Mouse (Mus musculus) stomach, embryonic 15.5 days (tissue): ENCODE data around the gene Tiam2. TPM values are rescaled to one million over a fixed set of nuclear protein-coding genes. Genes with fewer than 3 reads are reported as not detected.

Source experiments
- ATAC-seq: fragments of 200-750 bp; cut with Nextera tagmentation; 2 replicates; pipeline ENCODE4 v1.8.0; 2017; ENCODE audit warnings: low read depth, moderate number of reproducible peaks, moderate TSS enrichment; ENCODE audit not compliant: insufficient read depth, low FRiP score
- H3K27ac ChIP-seq: fragments of 300-500 bp; sonication (generic); 2 replicates; pipeline ENCODE4 v1.5.1; 2015; ENCODE audit warnings: mild to moderate bottlenecking, inconsistent platforms
- H3K27me3 ChIP-seq: fragments of 300-500 bp; sonication (generic); replicated peaks from 2 replicates; pipeline ENCODE4 v1.6.1; 2015; ENCODE audit warnings: inconsistent platforms
- H3K36me3 ChIP-seq: fragments of 300-500 bp; sonication (generic); 2 replicates; pipeline ENCODE4 v1.6.1; 2015; ENCODE audit warnings: inconsistent platforms
- H3K4me1 ChIP-seq: fragments of 300-500 bp; sonication (generic); 2 replicates; pipeline ENCODE4 v1.6.1; 2015; ENCODE audit warnings: inconsistent platforms
- H3K4me2 ChIP-seq: fragments of 300-500 bp; sonication (generic); 2 replicates; pipeline ENCODE4 v1.6.1; 2015; ENCODE audit warnings: mild to moderate bottlenecking, inconsistent platforms
- H3K4me3 ChIP-seq: fragments of 300-500 bp; sonication (generic); replicated peaks from 2 replicates; pipeline ENCODE4 v1.5.1; 2015; ENCODE audit warnings: inconsistent platforms
- H3K9ac ChIP-seq: fragments of 300-500 bp; sonication (generic); 2 replicates; pipeline ENCODE4 v1.6.1; 2015; ENCODE audit warnings: inconsistent platforms
- H3K9me3 ChIP-seq: fragments of 300-500 bp; sonication (generic); 2 replicates; pipeline ENCODE4 v1.6.1; 2016; ENCODE audit warnings: inconsistent platforms
- WGBS: fragments of 180-500 bp; shearing (Covaris S2); methylation state at CpG from one replicate; pipeline ENCODE4 v1.1.7; 2015; 5-methylcytosine and 5-hydroxymethylcytosine counted together
- polyA plus RNA-seq: library from polyadenylated mRNA; unstranded; fragments of >200 nt; fragmentation: Nextera tagmentation; extraction: Ambion mirVana; gene quantifications from 2 replicates; pipeline ENCODE4 v1.2.1, GENCODE M21; 2015

Gene Tiam2
- polyA plus RNA-seq, 1 experiment from 2014 or later = 4.0 TPM

GRCm38 (mm10) chr17:3366741-3367140 is 40.4 kb downstream of the Tiam2 start:
- no peaks in the 10 kb centered on the region for H3K36me3 ChIP-seq
- no peak overlapping the region for H3K4me3 ChIP-seq
- no peak for ATAC-seq
- no peak overlapping the region for H3K4me2 ChIP-seq
- H3K9me3 ChIP-seq = no peaks in the 10 kb centered on the region
- H3K27ac ChIP-seq = no peak overlapping the region
- H3K4me1 ChIP-seq = peaks cover 3% of the 10 kb centered on the region; the same call in 1 of the 2 replicates
- no peaks in the 10 kb centered on the region for H3K27me3 ChIP-seq
- 81% methylated on average over 3 of the region's 3 CpGs for WGBS
- H3K9ac ChIP-seq = no peak overlapping the region

GRCm38 (mm10) chr17:3368386-3368785 is 42.0 kb downstream of the Tiam2 start:
- no peak overlapping the region for H3K4me3 ChIP-seq
- H3K27me3 ChIP-seq = no peaks in the 10 kb centered on the region
- no peaks in the 10 kb centered on the region for H3K9me3 ChIP-seq
- peaks cover 3% of the 10 kb centered on the region; the same call in 1 of the 2 replicates for H3K4me1 ChIP-seq
- ATAC-seq = no peak
- H3K36me3 ChIP-seq = no peaks in the 10 kb centered on the region
- H3K9ac ChIP-seq = no peak overlapping the region
- 33% methylated on average over 1 of the region's 1 CpGs for WGBS
- no peak overlapping the region for H3K4me2 ChIP-seq
- no peak overlapping the region for H3K27ac ChIP-seq

- Histone ChIP-seq H3K27ac (peak overlapping the region; percentile 23), H3K9ac (no peak overlapping the region), H3K27me3 (no peaks in the 10 kb centered on the region), H3K4me1 (peaks cover 3% of the 10 kb centered on the region; the same call in 1 of the 2 replicates), H3K4me2 (0 out of 2 replicates have a peak overlapping the region, but pooled peaks have one; percentile 0), H3K9me3 (no peaks in the 10 kb centered on the region), H3K4me3 (no peak overlapping the region), H3K36me3 (no peaks in the 10 kb centered on the region)
- no peak for ATAC-seq
- WGBS = 31% methylated on average over 4 of the region's 4 CpGs
These were observed 43.3 kb downstream of the Tiam2 start for GRCm38 (mm10) chr17:3369631-3370030.

- Histone ChIP-seq H3K9me3 (no peaks in the 10 kb centered on the region), H3K4me1 (no peaks in the 10 kb centered on the region), H3K4me3 (no peak overlapping the region), H3K27me3 (no peaks in the 10 kb centered on the region), H3K27ac (no peak overlapping the region), H3K9ac (no peak overlapping the region), H3K36me3 (no peaks in the 10 kb centered on the region), H3K4me2 (no peak overlapping the region)
- 24% methylated on average over 2 of the region's 2 CpGs for WGBS
- ATAC-seq = no peak
These were observed 52.2 kb downstream of the Tiam2 start for GRCm38 (mm10) chr17:3378606-3379005.

- Histone ChIP-seq H3K4me2 (no peak overlapping the region), H3K9ac (no peak overlapping the region), H3K4me1 (no peaks in the 10 kb centered on the region), H3K36me3 (no peaks in the 10 kb centered on the region), H3K9me3 (no peaks in the 10 kb centered on the region), H3K4me3 (no peak overlapping the region), H3K27ac (no peak overlapping the region), H3K27me3 (no peaks in the 10 kb centered on the region)
- no peak for ATAC-seq
- WGBS = 32% methylated on average over 11 of the region's 13 CpGs
These were observed 53.6 kb downstream of the Tiam2 start for GRCm38 (mm10) chr17:3379753-3380588.

GRCm38 (mm10) chr17:3385391-3385790 is 59.0 kb downstream of the Tiam2 start:
- no peak overlapping the region for H3K9ac ChIP-seq
- WGBS = 50% methylated on average over 1 of the region's 1 CpGs
- no peak overlapping the region for H3K4me3 ChIP-seq
- no peak for ATAC-seq
- no peaks in the 10 kb centered on the region for H3K36me3 ChIP-seq
- H3K27me3 ChIP-seq = no peaks in the 10 kb centered on the region
- H3K4me1 ChIP-seq = no peaks in the 10 kb centered on the region
- H3K9me3 ChIP-seq = no peaks in the 10 kb centered on the region
- H3K4me2 ChIP-seq = no peak overlapping the region
- no peak overlapping the region for H3K27ac ChIP-seq

GRCm38 (mm10) chr17:3387819-3388218 is 61.4 kb downstream of the Tiam2 start:
- Histone ChIP-seq H3K4me2 (no peak overlapping the region), H3K9ac (no peak overlapping the region), H3K27me3 (no peaks in the 10 kb centered on the region), H3K27ac (no peak overlapping the region), H3K36me3 (no peaks in the 10 kb centered on the region), H3K4me3 (no peak overlapping the region), H3K4me1 (no peaks in the 10 kb centered on the region), H3K9me3 (no peaks in the 10 kb centered on the region)
- no peak for ATAC-seq
- 55% methylated on average over 4 of the region's 4 CpGs for WGBS

- H3K4me3 ChIP-seq = no peak overlapping the region
- no peak for ATAC-seq
- 69% methylated on average over 4 of the region's 4 CpGs for WGBS
These were observed 63.4 kb downstream of the Tiam2 start for GRCm38 (mm10) chr17:3389741-3390140.

GRCm38 (mm10) chr17:3393981-3394380 is 67.6 kb downstream of the Tiam2 start:
- 91% methylated on average over 2 of the region's 2 CpGs for WGBS
- H3K9ac ChIP-seq = no peak overlapping the region

More at GRCm38 (mm10) chr17:3389741-3390140, 63.4 kb downstream of the Tiam2 start:
- H3K27ac ChIP-seq = no peak overlapping the region
- no peak overlapping the region for H3K4me2 ChIP-seq
- no peaks in the 10 kb centered on the region for H3K36me3 ChIP-seq
- H3K9me3 ChIP-seq = no peaks in the 10 kb centered on the region
- H3K4me1 ChIP-seq = no peaks in the 10 kb centered on the region
- H3K9ac ChIP-seq = no peak overlapping the region
- H3K27me3 ChIP-seq = no peaks in the 10 kb centered on the region

GRCm38 (mm10) chr17:3394985-3395384 is 68.6 kb downstream of the Tiam2 start:
- Histone ChIP-seq H3K36me3 (no peaks in the 10 kb centered on the region), H3K27me3 (no peaks in the 10 kb centered on the region), H3K27ac (no peak overlapping the region), H3K4me1 (0 out of 2 replicates have a peak, but pooled peaks cover 6% of the 10 kb centered on the region), H3K9ac (no peak overlapping the region), H3K4me3 (no peak overlapping the region), H3K4me2 (no peak overlapping the region), H3K9me3 (no peaks in the 10 kb centered on the region)
- 69% methylated on average over 2 of the region's 2 CpGs for WGBS
- no peak for ATAC-seq

More at GRCm38 (mm10) chr17:3393981-3394380, 67.6 kb downstream of the Tiam2 start:
- Histone ChIP-seq H3K27me3 (no peaks in the 10 kb centered on the region), H3K4me2 (no peak overlapping the region), H3K36me3 (no peaks in the 10 kb centered on the region), H3K4me1 (0 out of 2 replicates have a peak, but pooled peaks cover 6% of the 10 kb centered on the region), H3K4me3 (no peak overlapping the region), H3K27ac (no peak overlapping the region), H3K9me3 (no peaks in the 10 kb centered on the region)
- ATAC-seq = no peak

- no peaks in the 10 kb centered on the region for H3K27me3 ChIP-seq
- H3K4me1 ChIP-seq = 0 out of 2 replicates have a peak, but pooled peaks cover 6% of the 10 kb centered on the region
- H3K9me3 ChIP-seq = no peaks in the 10 kb centered on the region
- no peak for ATAC-seq
- no peaks in the 10 kb centered on the region for H3K36me3 ChIP-seq
- 77% methylated on average over 12 of the region's 12 CpGs for WGBS
- H3K27ac ChIP-seq = no peak overlapping the region
- no peak overlapping the region for H3K9ac ChIP-seq
- no peak overlapping the region for H3K4me2 ChIP-seq
- H3K4me3 ChIP-seq = no peak overlapping the region
These were observed 70.5 kb downstream of the Tiam2 start for GRCm38 (mm10) chr17:3396881-3397281.

- Histone ChIP-seq H3K4me1 (0 out of 2 replicates have a peak, but pooled peaks cover 6% of the 10 kb centered on the region), H3K9ac (no peak overlapping the region), H3K4me2 (no peak overlapping the region), H3K9me3 (no peaks in the 10 kb centered on the region), H3K27ac (no peak overlapping the region), H3K27me3 (no peaks in the 10 kb centered on the region), H3K4me3 (no peak overlapping the region), H3K36me3 (no peaks in the 10 kb centered on the region)
- 61% methylated on average over 5 of the region's 5 CpGs for WGBS
- ATAC-seq = no peak
These were observed 71.5 kb downstream of the Tiam2 start for GRCm38 (mm10) chr17:3397836-3398235.
